Mouse (Mus musculus) granulocyte monocyte progenitor cell, adult 5-6 weeks (primary cell): ENCODE data around the gene Gpc6. TPM values are rescaled to one million over a fixed set of nuclear protein-coding genes. Genes with fewer than 3 reads are reported as not detected.

Source experiments
- ATAC-seq: replicated peaks from 2 replicates; pipeline ENCODE4 v1.8.0; 2016; ENCODE audit warnings: mild to moderate bottlenecking, moderate TSS enrichment, inconsistent platforms; ENCODE audit not compliant: poor library complexity, severe bottlenecking
- total RNA-seq, 2 experiments: library from RNA; stranded (forward) in 1 of 2; stranded (reverse) in 1 of 2; fragments of 200-712, 200-1000 nt in 1 of 2; fragments of >200 nt in 1 of 2; fragmentation: Nextera tagmentation in 1 of 2; gene quantifications; 2 replicates each; pipeline ENCODE4 v1.2.3; 2014 to 2017

The Gpc6 gene
- total RNA-seq, 2 experiments from 2014 or later: not detected

GRCm38 (mm10) chr14:117664796-117665195, 739.7 kb downstream of the Gpc6 start:
- ATAC-seq: no peak

DNA sequence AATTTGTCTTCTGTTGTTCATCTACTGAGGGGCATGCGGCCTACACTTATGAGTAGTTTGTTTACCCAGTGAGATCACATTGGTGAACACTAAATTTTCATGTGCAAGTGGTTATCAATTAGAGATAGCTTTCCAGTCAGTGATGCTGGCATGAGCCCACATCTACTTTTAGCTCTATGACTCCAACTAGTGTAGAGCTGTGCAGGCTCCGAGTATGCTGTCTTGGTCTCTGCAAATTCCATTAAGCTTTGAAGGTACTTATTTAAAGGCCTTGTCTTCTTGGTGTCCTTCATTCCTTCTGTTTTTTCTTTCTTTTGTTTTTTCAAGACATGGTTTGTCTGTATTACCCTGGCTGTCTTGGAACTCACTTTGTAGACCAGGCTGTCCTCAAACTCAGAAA, 741.0 kb downstream of the Gpc6 start:
- ATAC-seq: no peak

GRCm38 (mm10) chr14:117673541-117673940, 748.4 kb downstream of the Gpc6 start:
- ATAC-seq: no peak

- ATAC-seq: no peak
Observed at GRCm38 (mm10) chr14:117674482-117674881, 749.4 kb downstream of the Gpc6 start.

DNA sequence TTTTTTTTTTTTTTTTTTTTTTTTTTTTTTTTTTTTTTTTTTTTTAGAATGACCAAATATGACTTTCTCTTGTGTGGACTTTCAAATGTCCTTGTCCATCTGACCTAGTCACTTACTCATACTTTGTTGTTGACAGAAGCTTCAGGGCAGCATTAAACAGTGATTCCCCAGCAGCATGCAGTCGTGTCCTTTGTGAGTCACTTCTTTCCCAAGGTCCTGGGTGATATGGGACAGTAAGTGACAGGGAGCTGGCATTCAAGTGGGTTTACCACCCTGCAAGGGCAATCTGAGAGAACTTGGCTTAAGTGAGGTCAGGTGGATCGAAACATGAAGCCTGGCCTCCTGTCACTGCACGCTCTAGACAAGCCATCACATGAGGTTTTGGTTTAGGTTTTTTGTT, 754.8 kb downstream of the Gpc6 start:
- no peak for ATAC-seq

DNA sequence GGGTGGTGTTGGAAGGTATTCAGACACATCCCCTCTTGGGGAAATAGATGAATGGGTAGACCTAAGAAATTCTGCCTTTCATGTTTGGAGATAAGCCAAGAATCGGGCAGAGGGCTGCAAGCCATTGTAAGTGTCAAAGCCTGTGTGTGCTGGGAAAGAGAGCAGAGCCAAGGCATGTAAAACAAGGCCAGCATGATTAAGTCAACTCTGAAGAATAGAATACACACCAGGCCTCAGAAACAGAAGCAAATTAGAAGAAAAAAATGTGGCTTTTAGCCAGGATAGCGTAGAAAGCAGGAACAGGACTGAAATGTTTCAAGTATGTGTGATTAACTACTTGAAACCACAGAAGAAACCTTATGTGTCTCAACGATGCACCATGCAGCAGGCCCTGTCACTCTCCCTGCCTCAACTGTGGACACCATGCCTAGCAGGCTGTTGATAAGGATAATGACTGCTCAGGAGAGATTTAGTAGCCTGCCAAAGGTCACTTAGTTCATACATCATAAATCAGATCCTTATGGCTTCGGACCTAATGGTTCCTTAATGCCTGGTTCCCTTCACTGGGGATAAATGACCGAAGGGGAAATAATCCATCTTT, 756.3 kb downstream of the Gpc6 start:
- ATAC-seq: no peak; the same call in 1 of the 2 replicates

GRCm38 (mm10) chr14:117683149-117683548, 758.0 kb downstream of the Gpc6 start:
- no peak for ATAC-seq

DNA sequence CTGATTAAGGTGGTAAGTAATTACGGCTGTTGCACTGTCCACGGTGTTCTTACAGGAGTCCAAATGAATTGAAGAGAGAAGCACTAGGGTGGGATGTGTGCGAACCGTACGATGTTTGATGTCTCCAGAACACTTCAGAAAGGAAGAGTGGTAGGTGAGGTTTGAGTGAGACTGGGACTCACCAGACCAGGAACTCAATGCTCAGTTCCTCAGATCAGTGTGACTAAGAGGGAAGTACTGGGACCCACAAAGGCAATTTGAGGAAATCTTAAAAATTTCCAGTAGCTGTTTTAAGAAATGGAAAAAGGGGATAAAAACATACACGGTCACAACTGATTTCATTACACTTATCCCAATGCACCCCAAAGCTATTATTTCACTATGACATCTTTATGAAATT, 764.7 kb downstream of the Gpc6 start:
- ATAC-seq: peak; percentile 48

GRCm38 (mm10) chr14:117695565-117695964, 770.5 kb downstream of the Gpc6 start:
- ATAC-seq: no peak

GRCm38 (mm10) chr14:117700670-117701280, 775.7 kb downstream of the Gpc6 start:
- ATAC-seq: no peak

DNA sequence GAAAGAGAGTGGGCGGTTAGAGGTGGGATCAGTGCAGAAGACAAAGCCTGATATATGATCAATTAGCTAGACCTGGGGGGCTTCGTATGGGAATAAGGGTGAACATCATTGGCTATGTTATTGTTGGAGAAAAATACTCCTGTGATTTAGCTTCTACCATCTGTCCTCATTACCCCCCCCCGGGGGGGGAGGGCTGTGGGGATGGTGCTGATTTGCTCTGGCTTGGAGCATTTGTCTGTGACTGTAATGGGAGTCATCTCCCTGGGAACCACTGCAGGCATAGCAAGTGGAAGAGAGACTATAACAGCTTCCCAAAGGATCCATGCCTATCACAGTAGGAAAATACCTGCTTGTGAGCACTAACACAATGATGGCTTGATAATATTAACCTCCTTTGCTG, 783.7 kb downstream of the Gpc6 start:
- ATAC-seq: no peak

GRCm38 (mm10) chr14:117710463-117710911, 785.4 kb downstream of the Gpc6 start:
- ATAC-seq: peak; percentile 80

- ATAC-seq: no peak
Observed at GRCm38 (mm10) chr14:117712311-117712710, 787.2 kb downstream of the Gpc6 start.

DNA sequence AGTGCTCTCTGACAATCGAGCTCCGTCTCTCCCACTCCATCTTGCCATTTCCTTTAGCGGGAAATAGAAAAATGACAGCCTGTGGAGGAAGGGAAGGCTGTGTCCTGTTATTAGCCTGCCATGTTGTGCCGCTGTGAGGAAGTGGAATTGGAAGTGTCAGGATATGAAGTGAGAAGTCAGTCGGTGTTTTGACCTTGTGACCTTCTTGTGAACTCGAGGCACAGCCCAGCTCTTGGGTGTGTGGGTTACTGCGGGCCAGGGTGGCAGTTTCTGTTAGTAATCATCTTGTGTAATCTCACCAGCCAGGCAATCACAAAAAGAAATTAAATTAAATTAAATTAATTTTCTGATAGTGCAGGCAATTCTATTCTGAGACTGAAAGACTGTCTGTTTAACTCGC, 789.0 kb downstream of the Gpc6 start:
- peak; percentile 52 for ATAC-seq

- ATAC-seq: peak; percentile 81
Observed at GRCm38 (mm10) chr14:117716305-117716704, 791.2 kb downstream of the Gpc6 start.

DNA sequence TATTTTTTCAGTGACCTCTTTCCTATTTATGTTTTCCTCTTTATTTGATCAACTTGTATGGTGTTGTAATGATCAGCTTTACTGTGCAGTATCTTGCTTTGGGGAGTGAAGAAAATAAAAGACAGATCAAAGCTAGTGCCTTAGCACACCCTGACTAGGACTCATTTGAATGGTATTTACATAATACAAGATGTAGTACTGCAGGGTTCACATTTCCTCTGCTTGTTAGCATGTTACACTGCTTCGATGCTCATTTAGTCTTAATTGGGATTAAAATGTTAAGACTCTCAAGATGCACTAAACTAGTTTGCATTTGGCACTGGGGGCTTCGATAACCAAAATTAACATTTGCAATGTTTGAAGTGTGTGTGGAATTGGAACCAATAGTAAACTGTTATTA, 803.6 kb downstream of the Gpc6 start:
- ATAC-seq: no peak

- ATAC-seq: no peak
Observed at GRCm38 (mm10) chr14:117755231-117755630, 830.1 kb downstream of the Gpc6 start.

GRCm38 (mm10) chr14:117756505-117756904, 831.4 kb downstream of the Gpc6 start:
- ATAC-seq: no peak

GRCm38 (mm10) chr14:117757790-117758358, 832.8 kb downstream of the Gpc6 start:
- ATAC-seq: no peak

GRCm38 (mm10) chr14:117760830-117761517, 835.9 kb downstream of the Gpc6 start:
- ATAC-seq: peak; percentile 78

- peak; percentile 59 for ATAC-seq
Observed at GRCm38 (mm10) chr14:117762934-117763333, 837.8 kb downstream of the Gpc6 start.
